Mouse (Mus musculus): ENCODE results near the gene Spns1. TPM values are rescaled to one million over a fixed set of nuclear protein-coding genes. Genes with fewer than 3 reads are reported as not detected.
"Not testable (repeated sequence)": the region's sequence is repeated elsewhere in the genome, so short reads cannot be mapped to it uniquely, and the experiment has no call there.

The Spns1 gene
- polyA plus RNA-seq, 1 experiment from 2014 or later: 17.7 TPM

GRCm38 (mm10) chr7:126338906-126339305 is 38.3 kb downstream of the Spns1 start:
- no peak overlapping the region for H3K9ac ChIP-seq
- no peak for ATAC-seq (ENCODE audit: insufficient read depth)
- H3K27ac ChIP-seq (replicated peaks): no peak overlapping the region
- no peaks in the 10 kb centered on the region for H3K36me3 ChIP-seq (replicated peaks)
- H3K9me3 ChIP-seq (replicated peaks): no peaks in the 10 kb centered on the region
- H3K4me1 ChIP-seq (replicated peaks): no peaks in the 10 kb centered on the region
- H3K4me2 ChIP-seq: no peak overlapping the region
- H3K27me3 ChIP-seq: no peaks in the 10 kb centered on the region
- 71% methylated on average over 8 of the region's 8 CpGs for WGBS (ENCODE audit: insufficient replicate concordance)
- no peak overlapping the region for H3K4me3 ChIP-seq (replicated peaks)

GRCm38 (mm10) chr7:126335556-126335955 is 41.7 kb downstream of the Spns1 start:
- H3K4me2 ChIP-seq: no peak overlapping the region
- no peak overlapping the region for H3K27ac ChIP-seq (replicated peaks)
- no peaks in the 10 kb centered on the region for H3K4me1 ChIP-seq (replicated peaks)
- WGBS (ENCODE audit: insufficient replicate concordance): 60% methylated on average over 1 of the region's 1 CpGs
- H3K36me3 ChIP-seq (replicated peaks): no peaks in the 10 kb centered on the region
- no peak overlapping the region for H3K9ac ChIP-seq
- H3K9me3 ChIP-seq (replicated peaks): no peaks in the 10 kb centered on the region
- no peak for ATAC-seq (ENCODE audit: insufficient read depth)
- H3K27me3 ChIP-seq: no peaks in the 10 kb centered on the region
- no peak overlapping the region for H3K4me3 ChIP-seq (replicated peaks)

DNA sequence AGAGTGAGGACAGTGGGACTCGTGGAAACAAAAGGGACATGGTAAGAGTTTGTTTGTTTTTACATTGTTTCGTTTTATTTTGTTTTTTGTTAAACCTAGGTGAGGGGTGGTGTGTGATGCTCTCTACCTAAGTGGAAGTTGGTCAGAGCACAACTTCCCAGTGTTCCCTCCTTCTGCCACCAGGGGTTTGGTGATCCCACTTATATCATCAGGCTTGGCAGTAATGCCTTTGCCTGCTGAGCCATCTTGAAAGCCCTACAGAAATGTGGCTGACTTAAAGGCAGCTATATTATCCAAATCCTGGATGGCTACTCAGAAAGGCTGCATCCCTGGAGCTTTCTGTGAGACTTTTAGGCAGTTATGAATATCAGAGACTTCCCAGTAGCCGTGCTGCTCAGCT is 44.6 kb downstream of the Spns1 start:
- Histone ChIP-seq H3K4me1 (replicated peaks) (no peaks in the 10 kb centered on the region), H3K4me3 (replicated peaks) (no peak overlapping the region), H3K4me2 (no peak overlapping the region), H3K36me3 (replicated peaks) (no peaks in the 10 kb centered on the region), H3K9me3 (replicated peaks) (no peaks in the 10 kb centered on the region), H3K27me3 (no peaks in the 10 kb centered on the region), H3K27ac (replicated peaks) (no peak overlapping the region), H3K9ac (no peak overlapping the region)
- WGBS (ENCODE audit: insufficient replicate concordance): 45% methylated on average over 3 of the region's 3 CpGs
- ATAC-seq (ENCODE audit: insufficient read depth): no peak

DNA sequence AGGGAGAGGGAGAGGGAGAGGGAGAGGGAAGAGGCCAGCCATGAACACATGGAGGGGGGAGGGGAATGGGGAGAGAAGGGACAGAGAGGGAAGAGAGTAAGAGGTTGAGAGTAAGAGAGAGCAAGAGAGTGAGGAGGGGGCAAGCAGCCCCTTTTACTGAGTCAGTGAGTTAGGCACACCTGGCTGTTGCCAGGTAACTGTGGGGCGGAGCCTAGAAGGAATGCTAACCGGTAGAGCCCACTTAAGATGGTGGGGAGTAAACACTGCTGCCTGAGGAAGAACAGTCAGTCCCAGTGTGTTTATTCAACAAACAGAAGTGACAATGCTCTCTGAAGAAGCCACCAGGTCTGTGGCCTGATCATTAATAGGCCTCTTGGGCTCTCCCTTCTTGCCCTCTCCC is 46.6 kb downstream of the Spns1 start:
- Histone ChIP-seq H3K9me3 (replicated peaks) (no peaks in the 10 kb centered on the region), H3K9ac (no peak overlapping the region), H3K27me3 (peaks cover 7% of the 10 kb centered on the region; the same call in 1 of the 2 replicates), H3K36me3 (replicated peaks) (no peaks in the 10 kb centered on the region), H3K4me1 (replicated peaks) (no peaks in the 10 kb centered on the region), H3K4me3 (replicated peaks) (no peak overlapping the region), H3K4me2 (no peak overlapping the region), H3K27ac (replicated peaks) (no peak overlapping the region)
- 28% methylated on average over 2 of the region's 2 CpGs for WGBS (ENCODE audit: insufficient replicate concordance)
- no peak for ATAC-seq (ENCODE audit: insufficient read depth)

- H3K27me3 ChIP-seq: peaks cover 13% of the 10 kb centered on the region
- no peak overlapping the region for H3K9ac ChIP-seq
- no peaks in the 10 kb centered on the region for H3K36me3 ChIP-seq (replicated peaks)
- no peaks in the 10 kb centered on the region for H3K9me3 ChIP-seq (replicated peaks)
- no peaks in the 10 kb centered on the region for H3K4me1 ChIP-seq (replicated peaks)
- ATAC-seq (ENCODE audit: insufficient read depth): no peak
- 32% methylated on average over 9 of the region's 9 CpGs for WGBS (ENCODE audit: insufficient replicate concordance)
- no peak overlapping the region for H3K4me3 ChIP-seq (replicated peaks)
- H3K27ac ChIP-seq (replicated peaks): no peak overlapping the region
- no peak overlapping the region for H3K4me2 ChIP-seq
Measured at GRCm38 (mm10) chr7:126329907-126330645, 47.2 kb downstream of the Spns1 start.

GRCm38 (mm10) chr7:126328848-126329247 is 48.4 kb downstream of the Spns1 start:
- not testable (repeated sequence) for ATAC-seq (ENCODE audit: insufficient read depth); H3K4me1 ChIP-seq (replicated peaks); H3K27ac ChIP-seq (replicated peaks); H3K4me3 ChIP-seq (replicated peaks); H3K4me2 ChIP-seq; H3K9me3 ChIP-seq (replicated peaks); H3K36me3 ChIP-seq (replicated peaks); H3K9ac ChIP-seq
- WGBS (ENCODE audit: insufficient replicate concordance): 59% methylated on average over 5 of the region's 6 CpGs
- peaks cover 22% of the 10 kb centered on the region for H3K27me3 ChIP-seq

GRCm38 (mm10) chr7:126325576-126326273 is 51.5 kb downstream of the Spns1 start:
- not testable (repeated sequence) for H3K4me3 ChIP-seq (replicated peaks); ATAC-seq (ENCODE audit: insufficient read depth); H3K4me2 ChIP-seq

DNA sequence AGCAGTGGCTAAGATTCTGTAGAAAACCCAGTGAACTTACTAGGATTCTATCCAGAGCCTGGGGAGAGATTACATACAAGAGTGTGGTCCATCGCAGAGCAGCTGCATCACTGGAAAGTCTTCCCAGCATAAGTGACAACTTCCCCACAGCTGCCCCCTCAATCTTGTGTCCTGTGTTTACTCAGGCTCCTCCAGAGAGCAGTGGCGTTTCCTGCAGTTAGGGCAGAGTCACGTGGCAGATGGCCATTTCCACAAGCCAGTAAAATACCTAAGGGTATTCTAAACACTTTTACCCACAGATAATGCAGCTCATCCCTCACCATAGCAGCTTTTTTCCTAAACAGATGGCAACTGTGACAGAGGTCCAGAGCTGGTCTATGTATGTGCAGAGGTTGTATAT is 52.5 kb downstream of the Spns1 start:
- Histone ChIP-seq H3K9me3 (replicated peaks) (no peaks in the 10 kb centered on the region), H3K36me3 (replicated peaks) (no peaks in the 10 kb centered on the region), H3K27me3 (peaks cover 22% of the 10 kb centered on the region), H3K27ac (replicated peaks) (no peak overlapping the region), H3K4me3 (replicated peaks) (no peak overlapping the region), H3K9ac (no peak overlapping the region), H3K4me2 (no peak overlapping the region), H3K4me1 (replicated peaks) (no peaks in the 10 kb centered on the region)
- ATAC-seq (ENCODE audit: insufficient read depth): no peak
- 8% methylated on average over 3 of the region's 3 CpGs for WGBS (ENCODE audit: insufficient replicate concordance)

More at GRCm38 (mm10) chr7:126325576-126326273, 51.5 kb downstream of the Spns1 start:
- H3K9ac ChIP-seq; H3K4me1 ChIP-seq (replicated peaks); H3K27ac ChIP-seq (replicated peaks); H3K9me3 ChIP-seq (replicated peaks); H3K36me3 ChIP-seq (replicated peaks): not testable (repeated sequence)
- 38% methylated on average over 9 of the region's 9 CpGs for WGBS (ENCODE audit: insufficient replicate concordance)
- H3K27me3 ChIP-seq: peaks cover 22% of the 10 kb centered on the region

DNA sequence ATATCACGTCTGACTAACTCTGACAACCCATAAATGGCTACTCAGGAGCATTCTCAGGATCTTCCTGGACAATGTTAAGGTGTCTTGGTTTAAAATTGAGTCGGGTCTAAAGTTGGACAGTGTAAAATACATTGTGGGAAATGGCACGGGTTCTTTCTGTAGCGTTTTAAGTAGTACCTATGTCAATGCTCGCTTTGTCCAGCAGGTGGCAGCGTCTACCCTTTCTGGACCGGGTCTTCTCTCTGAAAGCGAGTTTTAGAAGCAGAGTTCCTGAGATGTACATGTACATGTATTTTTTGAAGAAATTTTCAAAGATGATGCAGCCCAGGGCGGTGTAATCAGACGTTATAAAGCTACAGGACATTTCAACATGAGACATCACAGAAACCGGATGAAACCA is 53.5 kb downstream of the Spns1 start:
- H3K27me3 ChIP-seq: peaks cover 22% of the 10 kb centered on the region
- no peak for ATAC-seq (ENCODE audit: insufficient read depth)
- no peaks in the 10 kb centered on the region for H3K4me1 ChIP-seq (replicated peaks)
- H3K9me3 ChIP-seq (replicated peaks): no peaks in the 10 kb centered on the region
- H3K9ac ChIP-seq: no peak overlapping the region
- no peak overlapping the region for H3K4me3 ChIP-seq (replicated peaks)
- WGBS (ENCODE audit: insufficient replicate concordance): 5% methylated on average over 11 of the region's 11 CpGs
- H3K4me2 ChIP-seq: no peak overlapping the region
- no peaks in the 10 kb centered on the region for H3K36me3 ChIP-seq (replicated peaks)
- H3K27ac ChIP-seq (replicated peaks): no peak overlapping the region

Measured in liver, embryonic 15.5 days (tissue).